Mouse (Mus musculus) retina, embryonic 14.5 days (tissue): Measurements from ENCODE around the gene Aggf1.

Experiments used
- DNase-seq: peaks from one replicate; pipeline ENCODE4 v3.0.0-alpha.2; 2015; ENCODE audit warnings: low spot score

The Aggf1 gene

GRCm38 (mm10) chr13:95332086-95332899, 42.9 kb downstream of the Aggf1 start:
- DNase-seq = no peak

GRCm38 (mm10) chr13:95330507-95330906, 44.6 kb downstream of the Aggf1 start:
- DNase-seq = no peak

DNA sequence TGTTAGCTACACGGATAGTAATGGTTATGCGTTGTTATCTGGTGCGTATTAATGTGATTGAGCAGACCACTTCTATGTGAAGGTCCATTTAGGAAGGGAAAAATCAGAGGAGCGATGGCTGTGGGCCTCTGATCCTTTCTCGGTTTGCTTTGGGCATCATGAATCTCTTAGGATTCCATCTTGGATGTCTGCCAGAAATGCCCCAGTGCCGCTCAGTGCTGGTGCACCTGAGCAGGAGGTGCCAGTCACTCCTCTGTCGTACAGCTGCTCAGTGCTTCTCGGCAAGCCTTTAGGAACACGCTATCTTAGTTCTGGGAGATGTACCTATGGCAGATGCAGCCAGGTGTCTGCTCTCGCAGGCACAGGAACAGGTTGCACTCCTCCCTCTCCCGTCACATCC, 46.4 kb downstream of the Aggf1 start:
- no peak for DNase-seq

GRCm38 (mm10) chr13:95327345-95327741, 47.8 kb downstream of the Aggf1 start:
- peak; percentile 33 for DNase-seq

- peak; percentile 66 for DNase-seq
Measured at GRCm38 (mm10) chr13:95326611-95327344, 48.4 kb downstream of the Aggf1 start.

- no peak for DNase-seq
Measured at GRCm38 (mm10) chr13:95325907-95326550, 49.1 kb downstream of the Aggf1 start.

DNA sequence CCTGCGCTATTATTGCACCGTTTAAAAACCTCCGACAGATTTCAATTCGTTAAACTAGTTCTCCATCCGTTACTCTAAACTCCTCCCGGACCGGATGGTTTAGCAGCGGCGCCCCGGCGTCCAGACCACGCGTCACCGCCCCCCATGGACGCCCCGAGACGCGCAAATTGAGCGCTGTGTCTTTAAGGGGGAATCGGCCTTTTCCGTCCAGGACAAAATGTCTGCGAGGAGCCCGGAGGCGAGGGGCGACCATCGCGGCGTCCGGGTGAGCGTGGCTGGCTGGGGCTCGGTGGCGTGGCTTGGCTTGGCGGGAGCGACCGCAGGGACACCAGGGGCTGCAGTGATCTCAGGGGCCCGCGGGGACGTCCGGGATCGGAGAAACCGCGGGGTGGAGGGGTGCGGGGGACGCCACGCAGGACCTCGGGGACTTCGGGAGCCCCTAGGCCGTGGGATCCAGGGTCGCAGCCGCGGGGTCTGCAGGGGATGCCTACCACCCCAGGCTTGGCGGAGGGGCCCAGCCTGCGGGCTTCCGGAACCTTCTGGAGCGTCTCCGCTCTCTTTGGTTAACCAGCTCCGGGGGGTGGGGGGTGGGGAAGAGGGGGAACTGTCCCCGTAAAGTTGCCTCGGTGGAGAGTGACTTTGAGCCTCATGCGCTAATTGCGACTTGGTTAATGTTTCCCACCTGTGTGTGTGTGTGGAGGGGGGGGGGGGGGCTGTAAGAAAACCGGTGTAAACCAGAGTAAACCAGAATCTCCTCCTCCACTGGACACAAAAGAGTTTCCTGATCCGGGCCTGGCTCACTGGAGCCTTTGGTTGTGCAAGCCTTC, 49.9 kb downstream of the Aggf1 start:
- peak; percentile 80 for DNase-seq

- DNase-seq = no peak
Measured at GRCm38 (mm10) chr13:95324626-95325079, 50.5 kb downstream of the Aggf1 start.

DNA sequence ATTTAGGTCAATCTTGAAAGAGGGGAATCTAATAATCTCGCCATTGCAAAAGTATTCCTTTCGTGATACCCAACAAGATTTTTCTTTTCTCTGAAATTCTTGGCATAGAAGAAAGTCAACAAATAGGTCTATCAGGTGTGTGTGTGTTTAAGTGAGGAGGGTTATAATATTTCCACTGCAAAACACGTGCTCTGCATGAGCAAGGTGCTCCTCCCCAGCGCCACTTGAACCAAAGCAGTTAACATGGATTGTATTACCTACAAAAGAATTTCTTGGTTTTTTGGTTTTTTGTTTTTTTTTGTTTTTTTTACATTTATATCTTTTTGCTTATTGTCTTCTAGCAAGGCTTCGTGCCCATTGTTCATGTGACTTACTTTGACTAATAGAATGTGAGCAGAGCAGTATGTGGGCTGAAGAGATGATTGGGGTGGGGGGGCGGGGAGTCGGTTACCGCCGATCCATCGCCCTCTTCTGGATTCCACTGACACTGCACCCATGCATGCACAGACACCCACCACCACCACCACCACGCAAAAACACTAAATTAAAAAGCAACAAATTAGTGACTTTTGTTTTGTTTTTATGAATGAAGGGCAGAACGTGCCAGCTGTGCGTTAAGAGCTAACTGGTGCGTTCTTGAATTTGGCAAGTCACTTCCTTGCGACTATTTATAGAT, 51.1 kb downstream of the Aggf1 start:
- DNase-seq = peak; percentile 73

- DNase-seq = no peak
Measured at GRCm38 (mm10) chr13:95323400-95323799, 51.8 kb downstream of the Aggf1 start, which contains the start of gene Zbed3. Zbed3 (plus strand) TSS chr13:95323612.

GRCm38 (mm10) chr13:95320451-95320850, 54.7 kb downstream of the Aggf1 start:
- no peak for DNase-seq

- DNase-seq = no peak
Measured at GRCm38 (mm10) chr13:95319153-95319552, 56.0 kb downstream of the Aggf1 start.

DNA sequence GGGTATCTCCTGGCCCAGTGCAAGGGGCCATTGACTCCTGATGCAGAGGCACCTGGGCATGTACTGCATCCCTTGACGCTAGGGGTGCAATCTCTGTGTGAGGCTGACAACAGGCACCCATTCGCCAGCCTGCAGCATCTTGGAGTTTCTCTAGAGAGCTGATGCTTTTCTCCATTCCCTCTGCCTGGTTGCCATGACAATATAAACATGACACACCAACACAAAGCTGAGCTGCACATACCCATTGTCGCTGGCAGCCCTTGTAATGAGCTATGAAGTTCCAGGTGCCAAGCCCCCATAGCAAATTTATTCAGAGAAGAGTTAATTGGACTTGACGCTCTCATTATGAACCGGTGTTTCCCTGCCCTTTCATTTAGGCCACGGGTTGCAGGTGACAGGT, 63.1 kb downstream of the Aggf1 start:
- DNase-seq = no peak

DNA sequence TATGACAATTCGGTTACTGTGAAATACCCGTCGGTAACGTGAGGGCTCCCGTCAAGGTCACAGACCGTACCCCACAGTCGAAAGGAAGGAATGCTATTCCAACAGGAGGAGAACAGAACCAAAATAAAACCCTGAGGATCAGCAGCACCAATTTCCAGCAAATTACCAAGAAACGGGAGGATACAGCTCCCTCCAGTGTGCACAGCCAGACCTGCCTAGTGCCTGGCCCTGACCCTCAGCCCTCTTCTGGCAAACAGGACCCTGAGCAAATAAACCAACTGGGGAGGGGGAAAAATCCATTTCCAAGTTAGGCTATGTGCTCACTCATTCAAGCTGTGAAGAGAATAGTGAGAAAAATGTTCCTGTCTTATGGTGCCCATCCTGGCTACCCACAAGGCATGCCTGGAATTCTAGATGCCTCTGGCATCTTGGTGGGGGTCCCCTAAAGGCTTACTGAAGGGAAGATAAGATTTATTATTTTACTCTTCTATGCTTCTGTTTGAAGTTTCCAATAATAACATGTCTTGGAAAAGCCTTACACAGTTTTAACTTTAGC, 68.0 kb downstream of the Aggf1 start:
- no peak for DNase-seq

GRCm38 (mm10) chr13:95306596-95306995, 68.6 kb downstream of the Aggf1 start:
- DNase-seq = no peak
